Mouse (Mus musculus): ENCODE measurements around the gene Nnat. TPM values are rescaled to one million over a fixed set of nuclear protein-coding genes. Genes with fewer than 3 reads are reported as not detected.
"Not testable (repeated sequence)": the region's sequence is repeated elsewhere in the genome, so short reads cannot be mapped to it uniquely, and the experiment has no call there.

Gene Nnat
- polyA plus RNA-seq, 1 experiment from 2014 or later, result 2,294 TPM

DNA sequence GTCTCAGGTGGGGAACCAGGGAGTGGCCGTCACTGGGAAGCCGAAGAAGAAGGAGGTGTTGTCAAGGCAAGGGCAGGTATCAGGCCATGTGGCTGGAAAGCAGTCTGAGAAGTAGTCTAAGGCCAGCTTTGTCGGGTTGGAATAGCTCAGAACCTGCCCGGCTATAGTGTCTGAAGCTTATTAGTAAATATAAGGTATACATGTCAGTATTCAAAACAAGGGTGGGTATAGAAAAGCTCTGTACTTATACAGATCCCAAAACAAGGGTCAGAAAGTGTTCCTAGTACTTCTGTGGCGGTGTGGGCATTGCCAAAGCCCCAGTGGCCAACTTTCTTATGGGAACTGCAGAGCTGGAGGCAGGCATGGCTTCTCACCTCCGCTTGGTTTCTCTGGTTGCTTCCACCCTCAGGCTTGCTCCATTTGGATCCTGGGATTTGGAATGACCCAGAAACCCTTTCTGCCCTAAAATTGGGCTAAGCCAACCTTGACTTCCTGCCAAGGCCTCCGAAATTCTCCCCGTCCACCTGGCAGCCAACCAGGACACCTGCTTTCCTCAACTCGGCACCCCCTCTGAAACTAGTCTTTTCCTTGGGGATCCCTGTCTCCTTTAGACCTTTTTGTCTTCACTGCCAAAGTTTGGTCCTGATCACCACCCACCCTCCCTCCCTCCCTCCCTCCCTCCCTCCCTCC is 10.1 kb downstream of the Nnat start:
- H3K4me3 ChIP-seq, result no peak overlapping the region
- 75% methylated on average over 9 of the region's 9 CpGs for WGBS
- 0 out of 2 replicates have a peak overlapping the region, but pooled peaks have one; percentile 16 for H3K27ac ChIP-seq (replicated peaks)
- no peak for DNase-seq (ENCODE audit: low spot score)
- no peaks in the 10 kb centered on the region for H3K36me3 ChIP-seq (replicated peaks)
- no peaks in the 10 kb centered on the region for H3K9me3 ChIP-seq
- H3K4me1 ChIP-seq, result peaks cover 38% of the 10 kb centered on the region
- H3K27me3 ChIP-seq (replicated peaks; ENCODE audit: low read depth, poor library complexity, severe bottlenecking), result no peaks in the 10 kb centered on the region

- H3K27ac ChIP-seq (replicated peaks), result peak within 1 kb of the TSS; percentile 44; the same call in 1 of the 2 replicates
- H3K27me3 ChIP-seq (replicated peaks; ENCODE audit: low read depth, poor library complexity, severe bottlenecking), result no peaks in the 10 kb centered on the region
- 12% methylated on average over 6 of the region's 6 CpGs for WGBS
- H3K4me1 ChIP-seq, result peaks cover 31% of the 10 kb centered on the region
- DNase-seq (ENCODE audit: low spot score), result peak; percentile 67
- H3K36me3 ChIP-seq (replicated peaks), result no peaks in the 10 kb centered on the region
- no peaks in the 10 kb centered on the region for H3K9me3 ChIP-seq
- H3K4me3 ChIP-seq, result no peak within 1 kb of the TSS
Measured at GRCm38 (mm10) chr2:157571224-157571832, 11.4 kb downstream of the Nnat start, which contains the start of gene Blcap. Gene Blcap, minus strand, starts transcription at chr2:157571274.

DNA sequence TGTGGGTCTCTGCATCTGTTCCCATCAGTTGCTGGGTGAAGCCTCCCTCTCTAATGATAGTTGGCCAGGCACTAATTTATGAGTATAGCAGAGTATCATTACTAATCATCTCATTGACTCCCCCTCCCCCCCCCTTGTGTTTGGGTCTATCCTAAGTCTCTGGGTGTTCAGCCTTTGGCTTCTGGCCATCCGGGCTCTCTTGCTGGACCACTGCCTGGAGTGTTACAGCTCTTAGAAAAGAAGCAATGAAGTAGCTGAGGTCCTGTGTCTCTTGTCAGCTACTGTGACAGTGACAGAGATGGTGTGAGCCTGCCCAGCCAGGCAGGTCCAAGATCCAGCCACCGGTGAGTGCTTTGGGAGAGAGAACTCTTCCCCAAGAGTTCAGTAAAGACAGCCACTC is 12.9 kb downstream of the Nnat start:
- WGBS, result 85% methylated on average over 2 of the region's 2 CpGs
- H3K4me3 ChIP-seq, result no peak overlapping the region
- H3K27ac ChIP-seq (replicated peaks), result no peak overlapping the region
- no peaks in the 10 kb centered on the region for H3K9me3 ChIP-seq
- peaks cover 19% of the 10 kb centered on the region for H3K4me1 ChIP-seq
- DNase-seq (ENCODE audit: low spot score), result no peak
- H3K27me3 ChIP-seq (replicated peaks; ENCODE audit: low read depth, poor library complexity, severe bottlenecking), result no peaks in the 10 kb centered on the region
- no peaks in the 10 kb centered on the region for H3K36me3 ChIP-seq (replicated peaks)

- not testable (repeated sequence) for H3K36me3 ChIP-seq (replicated peaks); DNase-seq (ENCODE audit: low spot score); H3K9me3 ChIP-seq; H3K4me3 ChIP-seq; H3K4me1 ChIP-seq; H3K27ac ChIP-seq (replicated peaks); H3K27me3 ChIP-seq (replicated peaks; ENCODE audit: low read depth, poor library complexity, severe bottlenecking)
- WGBS, result 14% methylated on average over 7 of the region's 7 CpGs
Measured at GRCm38 (mm10) chr2:157585351-157585750, 25.5 kb downstream of the Nnat start.

DNA sequence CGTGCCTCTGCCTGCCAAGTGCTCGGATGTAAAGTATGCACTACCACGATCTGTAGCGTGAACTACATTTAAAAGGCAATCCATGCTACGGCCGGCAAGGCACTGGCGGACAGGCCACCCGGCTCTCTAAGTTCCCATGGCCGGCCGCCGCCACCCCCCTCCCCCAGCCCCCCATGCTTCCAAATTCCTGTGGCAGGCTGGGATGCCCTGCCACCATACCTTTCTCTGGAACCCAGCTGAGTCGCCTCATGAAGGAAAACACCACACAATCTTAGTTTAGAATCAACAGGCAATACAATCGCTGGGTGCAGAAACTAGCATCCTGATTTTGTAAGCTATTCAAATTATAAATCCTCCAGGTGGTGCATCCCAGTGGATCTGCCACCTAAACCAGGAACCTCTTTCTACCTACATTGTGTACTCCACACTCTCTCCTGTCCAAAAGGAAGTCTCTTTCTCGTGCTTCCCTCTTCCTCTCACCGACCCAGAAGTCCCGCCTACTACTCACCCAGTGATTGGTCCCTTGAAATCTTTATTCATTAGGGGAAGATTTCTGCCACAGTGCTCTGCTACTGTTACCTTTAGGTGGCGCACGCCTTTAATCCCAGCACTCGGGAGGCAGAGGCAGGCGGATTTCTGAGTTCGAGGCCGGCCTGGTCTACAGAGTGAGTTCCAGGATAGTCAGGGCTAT is 37.1 kb downstream of the Nnat start:
- Histone ChIP-seq H3K27ac (replicated peaks) (no peak overlapping the region), H3K27me3 (replicated peaks; ENCODE audit: low read depth, poor library complexity, severe bottlenecking) (no peaks in the 10 kb centered on the region), H3K9me3 (no peaks in the 10 kb centered on the region), H3K4me3 (peak overlapping the region; percentile 35), H3K36me3 (replicated peaks) (no peaks in the 10 kb centered on the region), H3K4me1 (peaks cover 6% of the 10 kb centered on the region)
- no peak for DNase-seq (ENCODE audit: low spot score)
- WGBS, result 67% methylated on average over 22 of the region's 22 CpGs

GRCm38 (mm10) chr2:157601435-157601839 is 41.6 kb downstream of the Nnat start:
- H3K36me3 ChIP-seq (replicated peaks), result no peaks in the 10 kb centered on the region
- H3K4me1 ChIP-seq, result peaks cover 9% of the 10 kb centered on the region
- no peak for DNase-seq (ENCODE audit: low spot score)
- H3K9me3 ChIP-seq, result no peaks in the 10 kb centered on the region
- H3K4me3 ChIP-seq, result no peak overlapping the region
- peaks cover 21% of the 10 kb centered on the region for H3K27me3 ChIP-seq (replicated peaks; ENCODE audit: low read depth, poor library complexity, severe bottlenecking)
- H3K27ac ChIP-seq (replicated peaks), result no peak overlapping the region
- WGBS, result 78% methylated on average over 6 of the region's 6 CpGs

DNA sequence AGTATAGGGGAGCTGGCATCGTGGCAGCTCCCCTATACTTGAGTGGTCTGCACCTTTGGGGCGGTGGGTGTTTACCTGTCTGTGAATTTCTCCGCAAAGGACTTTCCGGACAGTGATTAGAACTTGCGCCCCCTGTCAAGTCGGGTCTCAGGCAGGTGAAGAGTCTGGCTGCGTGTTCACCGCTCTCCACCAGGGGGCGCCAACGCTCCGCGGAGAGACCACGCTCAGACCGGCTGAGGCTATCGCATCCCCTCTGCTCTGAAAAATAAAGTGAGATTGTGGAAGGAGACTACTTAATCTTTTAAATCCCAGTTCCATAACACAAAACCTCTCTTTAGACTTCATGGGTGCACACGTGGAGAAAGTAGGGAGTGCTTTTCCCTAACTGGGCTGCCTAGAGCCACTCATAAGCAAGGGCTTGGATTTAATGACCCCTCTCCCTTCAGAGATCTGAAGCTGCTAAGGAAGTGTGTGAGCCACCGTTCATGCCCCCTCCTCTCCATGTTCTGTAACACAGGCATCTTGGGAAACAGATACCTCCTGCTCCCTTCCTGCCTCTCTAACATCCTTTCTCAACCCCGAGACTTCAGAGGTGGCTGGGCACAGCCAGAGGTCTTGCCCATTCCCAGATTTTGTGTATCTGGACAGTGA is 45.3 kb downstream of the Nnat start:
- 9% methylated on average over 18 of the region's 18 CpGs for WGBS
- H3K27ac ChIP-seq (replicated peaks), result no peak overlapping the region

GRCm38 (mm10) chr2:157607542-157608236 is 47.8 kb downstream of the Nnat start:
- WGBS, result 67% methylated on average over 9 of the region's 9 CpGs
- no peak overlapping the region; the same call in 1 of the 2 replicates for H3K27ac ChIP-seq (replicated peaks)
- no peak for DNase-seq (ENCODE audit: low spot score)

More for the DNA sequence above, 45.3 kb downstream of the Nnat start:
- Histone ChIP-seq H3K4me1 (peaks cover 25% of the 10 kb centered on the region), H3K27me3 (replicated peaks; ENCODE audit: low read depth, poor library complexity, severe bottlenecking) (peaks cover 21% of the 10 kb centered on the region), H3K4me3 (no peak overlapping the region), H3K36me3 (replicated peaks) (no peaks in the 10 kb centered on the region), H3K9me3 (no peaks in the 10 kb centered on the region)
- DNase-seq (ENCODE audit: low spot score), result peak; percentile 89

GRCm38 (mm10) chr2:157611735-157612134 is 51.9 kb downstream of the Nnat start:
- Histone ChIP-seq H3K27ac (replicated peaks) (no peak overlapping the region), H3K4me3 (no peak overlapping the region), H3K9me3 (no peaks in the 10 kb centered on the region), H3K36me3 (replicated peaks) (no peaks in the 10 kb centered on the region), H3K27me3 (replicated peaks; ENCODE audit: low read depth, poor library complexity, severe bottlenecking) (peaks cover 4% of the 10 kb centered on the region; the same call in 1 of the 2 replicates), H3K4me1 (peaks cover 31% of the 10 kb centered on the region)
- 77% methylated on average over 3 of the region's 3 CpGs for WGBS
- DNase-seq (ENCODE audit: low spot score), result no peak

More at GRCm38 (mm10) chr2:157607542-157608236, 47.8 kb downstream of the Nnat start:
- Histone ChIP-seq H3K4me3 (no peak overlapping the region), H3K9me3 (no peaks in the 10 kb centered on the region), H3K27me3 (replicated peaks; ENCODE audit: low read depth, poor library complexity, severe bottlenecking) (peaks cover 21% of the 10 kb centered on the region), H3K4me1 (peaks cover 19% of the 10 kb centered on the region), H3K36me3 (replicated peaks) (no peaks in the 10 kb centered on the region)

Small RNAs within 50 kb of the gene (microRNA-seq; reads per million reads assigned to microRNA genes)
- gene Gm23134, result 4.6 reads per million, percentile 11 among the genes with 10 or more reads in this experiment

Other genes starting within 250 kb of the Nnat start
- gene Ghrh, start 212.6 kb upstream of the Nnat start, polyA plus RNA-seq (2016; fragmentation: Nextera tagmentation; extraction: Ambion mirVana), result 0.34 and 1.3 TPM in 2 replicates
- gene Manbal, start 192.5 kb upstream of the Nnat start, polyA plus RNA-seq (2016; fragmentation: Nextera tagmentation; extraction: Ambion mirVana), result 61.1 and 66.5 TPM in 2 replicates
- gene Src, start 141.6 kb upstream of the Nnat start, polyA plus RNA-seq (2016; fragmentation: Nextera tagmentation; extraction: Ambion mirVana), result 22.1 and 23.1 TPM in 2 replicates
- gene Blcap, start 11.2 kb downstream of the Nnat start, polyA plus RNA-seq (2016; fragmentation: Nextera tagmentation; extraction: Ambion mirVana), result 82.1 and 82.3 TPM in 2 replicates
- 93.8 and 98.1 TPM in 2 replicates for gene Ctnnbl1, start 177.3 kb downstream of the Nnat start, polyA plus RNA-seq (2016; fragmentation: Nextera tagmentation; extraction: Ambion mirVana)

Data from embryonic facial prominence, embryonic 10.5 days (tissue).